Mouse (Mus musculus): ENCODE measurements around the gene Ets2. TPM values are rescaled to one million over a fixed set of nuclear protein-coding genes. Genes with fewer than 3 reads are reported as not detected.
"Not testable (repeated sequence)": the region's sequence is repeated elsewhere in the genome, so short reads cannot be mapped to it uniquely, and the experiment has no call there.

Ets2 gene
- polyA plus RNA-seq, 1 experiment, result 45.0 TPM

GRCm38 (mm10) chr16:95712121-95712520 is 10.2 kb downstream of the Ets2 start:
- WGBS, result 83% methylated on average over 10 of the region's 10 CpGs
- no peak for DNase-seq
- Histone ChIP-seq H3K4me3 (replicated peaks; ENCODE audit: insufficient read depth, low read depth, low read length) (no peak overlapping the region), H3K27me3 (ENCODE audit: control insufficient read depth, insufficient read depth, low read length) (no peaks in the 10 kb centered on the region), H3K4me1 (ENCODE audit: control insufficient read depth, insufficient read depth, low read length) (peaks cover 5% of the 10 kb centered on the region; the same call in 1 of the 2 replicates), H3K27ac (ENCODE audit: insufficient read depth, low read length) (no peak overlapping the region)
- TF ChIP-seq CTCF (IDR thresholded peaks at IDR 0.05; ENCODE audit: borderline replicate concordance, insufficient read depth, low read depth, low read length), result no peak
- TF ChIP-seq POLR2A (IDR thresholded peaks at IDR 0.05; ENCODE audit: borderline replicate concordance, insufficient read depth, low read length), result no peak

- WGBS, result 83% methylated on average over 2 of the region's 2 CpGs
- not testable (repeated sequence) for H3K4me3 ChIP-seq (replicated peaks; ENCODE audit: insufficient read depth, low read depth, low read length); DNase-seq
Observed at GRCm38 (mm10) chr16:95713077-95713476, 11.2 kb downstream of the Ets2 start.

GRCm38 (mm10) chr16:95715026-95715425 is 13.2 kb downstream of the Ets2 start:
- DNase-seq, result no peak
- no peak for TF ChIP-seq POLR2A (IDR thresholded peaks at IDR 0.05; ENCODE audit: borderline replicate concordance, insufficient read depth, low read length)
- no peak for TF ChIP-seq CTCF (IDR thresholded peaks at IDR 0.05; ENCODE audit: borderline replicate concordance, insufficient read depth, low read depth, low read length)
- WGBS, result 57% methylated on average over 11 of the region's 11 CpGs
- peaks cover 3% of the 10 kb centered on the region; the same call in 1 of the 2 replicates for H3K4me1 ChIP-seq (ENCODE audit: control insufficient read depth, insufficient read depth, low read length)
- no peaks in the 10 kb centered on the region for H3K27me3 ChIP-seq (ENCODE audit: control insufficient read depth, insufficient read depth, low read length)
- H3K27ac ChIP-seq (ENCODE audit: insufficient read depth, low read length), result no peak overlapping the region
- no peak overlapping the region for H3K4me3 ChIP-seq (replicated peaks; ENCODE audit: insufficient read depth, low read depth, low read length)

More at GRCm38 (mm10) chr16:95713077-95713476, 11.2 kb downstream of the Ets2 start:
- not testable (repeated sequence) for H3K27me3 ChIP-seq (ENCODE audit: control insufficient read depth, insufficient read depth, low read length); H3K4me1 ChIP-seq (ENCODE audit: control insufficient read depth, insufficient read depth, low read length); H3K27ac ChIP-seq (ENCODE audit: insufficient read depth, low read length)

GRCm38 (mm10) chr16:95716061-95716706 is 14.3 kb downstream of the Ets2 start:
- 90% methylated on average over 12 of the region's 12 CpGs for WGBS
- Histone ChIP-seq H3K4me1 (ENCODE audit: control insufficient read depth, insufficient read depth, low read length) (no peaks in the 10 kb centered on the region), H3K27me3 (ENCODE audit: control insufficient read depth, insufficient read depth, low read length) (no peaks in the 10 kb centered on the region), H3K4me3 (replicated peaks; ENCODE audit: insufficient read depth, low read depth, low read length) (no peak overlapping the region), H3K27ac (ENCODE audit: insufficient read depth, low read length) (no peak overlapping the region)
- DNase-seq, result no peak
- TF ChIP-seq POLR2A (IDR thresholded peaks at IDR 0.05; ENCODE audit: borderline replicate concordance, insufficient read depth, low read length) (no peak), CTCF (IDR thresholded peaks at IDR 0.05; ENCODE audit: borderline replicate concordance, insufficient read depth, low read depth, low read length) (no peak)

DNA sequence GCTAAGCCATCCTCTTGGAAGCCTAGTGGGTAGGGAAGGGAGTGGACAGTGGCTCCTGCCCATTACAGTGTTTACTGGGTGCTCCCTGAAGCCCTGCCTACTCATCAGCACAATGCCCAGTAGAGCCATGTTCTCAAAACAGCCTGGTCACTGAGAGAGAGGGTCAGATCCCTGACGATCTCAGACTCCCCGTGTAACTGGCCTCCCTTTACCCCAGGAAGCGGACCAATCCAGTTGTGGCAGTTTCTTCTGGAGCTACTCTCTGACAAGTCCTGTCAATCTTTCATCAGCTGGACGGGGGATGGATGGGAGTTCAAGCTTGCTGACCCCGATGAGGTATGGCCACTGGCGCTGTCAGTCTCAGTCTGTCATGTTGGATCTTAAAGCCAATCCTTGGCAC is 15.8 kb downstream of the Ets2 start:
- Histone ChIP-seq H3K4me1 (ENCODE audit: control insufficient read depth, insufficient read depth, low read length) (no peaks in the 10 kb centered on the region), H3K4me3 (replicated peaks; ENCODE audit: insufficient read depth, low read depth, low read length) (no peak overlapping the region), H3K27me3 (ENCODE audit: control insufficient read depth, insufficient read depth, low read length) (no peaks in the 10 kb centered on the region), H3K27ac (ENCODE audit: insufficient read depth, low read length) (no peak overlapping the region)
- no peak for DNase-seq
- no peak for TF ChIP-seq CTCF (IDR thresholded peaks at IDR 0.05; ENCODE audit: borderline replicate concordance, insufficient read depth, low read depth, low read length)
- TF ChIP-seq POLR2A (IDR thresholded peaks at IDR 0.05; ENCODE audit: borderline replicate concordance, insufficient read depth, low read length), result no peak
- WGBS, result 81% methylated on average over 6 of the region's 6 CpGs

GRCm38 (mm10) chr16:95718119-95718518 is 16.2 kb downstream of the Ets2 start:
- WGBS, result 77% methylated on average over 4 of the region's 4 CpGs
- TF ChIP-seq CTCF (IDR thresholded peaks at IDR 0.05; ENCODE audit: borderline replicate concordance, insufficient read depth, low read depth, low read length) (no peak), POLR2A (IDR thresholded peaks at IDR 0.05; ENCODE audit: borderline replicate concordance, insufficient read depth, low read length) (no peak)

GRCm38 (mm10) chr16:95720532-95720931 is 18.7 kb downstream of the Ets2 start:
- TF ChIP-seq POLR2A (IDR thresholded peaks at IDR 0.05; ENCODE audit: borderline replicate concordance, insufficient read depth, low read length) (no peak), CTCF (IDR thresholded peaks at IDR 0.05; ENCODE audit: borderline replicate concordance, insufficient read depth, low read depth, low read length) (no peak)
- Histone ChIP-seq H3K27ac (ENCODE audit: insufficient read depth, low read length) (no peak overlapping the region), H3K4me3 (replicated peaks; ENCODE audit: insufficient read depth, low read depth, low read length) (no peak overlapping the region), H3K4me1 (ENCODE audit: control insufficient read depth, insufficient read depth, low read length) (no peaks in the 10 kb centered on the region), H3K27me3 (ENCODE audit: control insufficient read depth, insufficient read depth, low read length) (no peaks in the 10 kb centered on the region)
- DNase-seq, result no peak
- WGBS, result 67% methylated on average over 8 of the region's 8 CpGs

More at GRCm38 (mm10) chr16:95718119-95718518, 16.2 kb downstream of the Ets2 start:
- H3K4me3 ChIP-seq (replicated peaks; ENCODE audit: insufficient read depth, low read depth, low read length), result no peak overlapping the region
- no peak overlapping the region for H3K27ac ChIP-seq (ENCODE audit: insufficient read depth, low read length)
- DNase-seq, result no peak
- H3K27me3 ChIP-seq (ENCODE audit: control insufficient read depth, insufficient read depth, low read length), result no peaks in the 10 kb centered on the region
- no peaks in the 10 kb centered on the region for H3K4me1 ChIP-seq (ENCODE audit: control insufficient read depth, insufficient read depth, low read length)

GRCm38 (mm10) chr16:95724251-95724650 is 22.4 kb downstream of the Ets2 start:
- no peak overlapping the region for H3K4me3 ChIP-seq (replicated peaks; ENCODE audit: insufficient read depth, low read depth, low read length)
- no peaks in the 10 kb centered on the region for H3K27me3 ChIP-seq (ENCODE audit: control insufficient read depth, insufficient read depth, low read length)
- no peak for TF ChIP-seq CTCF (IDR thresholded peaks at IDR 0.05; ENCODE audit: borderline replicate concordance, insufficient read depth, low read depth, low read length)
- no peak for TF ChIP-seq POLR2A (IDR thresholded peaks at IDR 0.05; ENCODE audit: borderline replicate concordance, insufficient read depth, low read length)
- 97% methylated on average over 2 of the region's 2 CpGs for WGBS
- no peak overlapping the region for H3K27ac ChIP-seq (ENCODE audit: insufficient read depth, low read length)
- no peak for DNase-seq
- peaks cover 3% of the 10 kb centered on the region; the same call in 1 of the 2 replicates for H3K4me1 ChIP-seq (ENCODE audit: control insufficient read depth, insufficient read depth, low read length)
